Mouse (Mus musculus) cortical plate, adult 2 months (tissue): ENCODE results near the gene Defb30.

Experiments used
- CTCF ChIP-seq: fragments of 200-500 bp; IDR thresholded peaks from 2 replicates; pipeline ENCODE4 v1.5.1; 2011; ENCODE audit warnings: mild to moderate bottlenecking, control low read depth, low read length; ENCODE audit not compliant: insufficient read depth; ENCODE audit errors: extremely low read depth
- POLR2A ChIP-seq: fragments of 200-500 bp; IDR thresholded peaks from 2 replicates; pipeline ENCODE4 v1.6.1; 2011; ENCODE audit warnings: mild to moderate bottlenecking, low read length, control low read depth; ENCODE audit not compliant: insufficient read depth; ENCODE audit errors: extremely low read depth

GRCm38 (mm10) chr14:63013082-63013481, 36.7 kb downstream of the Defb30 start:
- no peak for TF ChIP-seq CTCF
- no peak for TF ChIP-seq POLR2A
